Mouse (Mus musculus) right cerebral cortex, adult 2 months (tissue): ENCODE results near the gene C1qtnf1.

ENCODE experiments used
- DNase-seq, 2 experiments: peaks; one replicate each; pipeline ENCODE4 v3.0.0; 2021 to 2022; ENCODE audit warnings: low spot score in 2 of 2

C1qtnf1 gene

GRCm38 (mm10) chr11:118473842-118474500 lies 46.0 kb downstream of the C1qtnf1 start:
- no peak for DNase-seq

- DNase-seq, result no peak
Measured at GRCm38 (mm10) chr11:118475496-118476083, 47.6 kb downstream of the C1qtnf1 start.

- DNase-seq, result peak; percentile 98
Measured at GRCm38 (mm10) chr11:118476396-118477373, 48.7 kb downstream of the C1qtnf1 start, which contains the start of gene Engase. Gene Engase (plus strand): TSS chr11:118476829.

GRCm38 (mm10) chr11:118479776-118480175 lies 51.8 kb downstream of the C1qtnf1 start:
- DNase-seq, result no peak

- DNase-seq, result no peak
Measured at GRCm38 (mm10) chr11:118481231-118481630, 53.2 kb downstream of the C1qtnf1 start.

- DNase-seq, result no peak
Measured at GRCm38 (mm10) chr11:118481751-118482150, 53.7 kb downstream of the C1qtnf1 start.

GRCm38 (mm10) chr11:118484169-118484568 lies 56.2 kb downstream of the C1qtnf1 start:
- DNase-seq, result no peak

- no peak for DNase-seq
Measured at GRCm38 (mm10) chr11:118485338-118485737, 57.3 kb downstream of the C1qtnf1 start.

- DNase-seq, result no peak
Measured at GRCm38 (mm10) chr11:118485780-118486179, 57.8 kb downstream of the C1qtnf1 start.

- no peak for DNase-seq
Measured at GRCm38 (mm10) chr11:118486281-118486680, 58.3 kb downstream of the C1qtnf1 start.

GRCm38 (mm10) chr11:118486881-118487772 lies 59.1 kb downstream of the C1qtnf1 start:
- DNase-seq, result no peak

- DNase-seq, result no peak
Measured at GRCm38 (mm10) chr11:118488191-118488906, 60.3 kb downstream of the C1qtnf1 start.

GRCm38 (mm10) chr11:118488907-118489270 lies 60.9 kb downstream of the C1qtnf1 start:
- DNase-seq, result no peak

GRCm38 (mm10) chr11:118490566-118491218 lies 62.7 kb downstream of the C1qtnf1 start:
- peak; percentile 67 to 70 for DNase-seq

GRCm38 (mm10) chr11:118491230-118491629 lies 63.2 kb downstream of the C1qtnf1 start:
- no peak for DNase-seq

- DNase-seq, result no peak
Measured at GRCm38 (mm10) chr11:118493458-118493857, 65.5 kb downstream of the C1qtnf1 start.

- no peak for DNase-seq
Measured at GRCm38 (mm10) chr11:118494001-118494737, 66.2 kb downstream of the C1qtnf1 start.

GRCm38 (mm10) chr11:118495065-118495464 lies 67.1 kb downstream of the C1qtnf1 start:
- peak; percentile 56 to 67 for DNase-seq

- no peak for DNase-seq
Measured at GRCm38 (mm10) chr11:118496066-118496689, 68.2 kb downstream of the C1qtnf1 start.
